ENCODE assay signal across 9 mouse cellular contexts in genomic region chr2:30419112-30419511, GRCm38 (mm10). TPM values are rescaled to one million over a fixed set of nuclear protein-coding genes. Genes with fewer than 3 reads are reported as not detected.
DNase-seq lines count a peak whose midpoint lies in the region; ATAC-seq and TF ChIP-seq lines count a peak whose summit lies in the region.
"Had no signal": no experiment of that assay in that cellular context is flagged by ENCODE, and none has a peak within 500 bp of the region (broad histone marks: within the 10 kb centered on the region; RNA-seq: fewer than 3 reads in every experiment).

No protein-coding gene starts in this region.

- H3K27me3 ChIP-seq in E14TG2a.4 (ENCODE audit: insufficient read depth, low read length) = peaks cover 8% of the 10 kb centered on the region
- H3K27me3 ChIP-seq in hindbrain, embryonic 10.5 days (ENCODE audit: insufficient read depth, poor library complexity, severe bottlenecking) = peaks cover 9% of the 10 kb centered on the region
- H3K27me3 ChIP-seq in liver, embryonic 16.5 days (ENCODE audit: control insufficient read depth, insufficient read depth, low read depth, low read length) = no peaks in the 10 kb centered on the region

- peak overlapping the region; percentile 88 for H3K4me2 ChIP-seq in liver, embryonic 16.5 days (ENCODE audit: low read depth, low read length)

- H3K4me3 ChIP-seq in E14TG2a.4 (replicated peaks; ENCODE audit: low read length) = peak overlapping the region; percentile 53
- peak overlapping the region; percentile 18; the same call in 1 of the 2 replicates for H3K4me3 ChIP-seq in hindbrain, embryonic 10.5 days
- peak overlapping the region; percentile 99 for H3K4me3 ChIP-seq in liver, embryonic 16.5 days (ENCODE audit: low read depth, low read length)

- 28% methylated on average over 10 of the region's 10 CpGs for WGBS in hindbrain, embryonic 10.5 days
- WGBS in liver, embryonic 16.5 days (ENCODE audit: insufficient replicate concordance) = 29% methylated on average over 10 of the region's 10 CpGs

- TF ChIP-seq CTCF in E14TG2a.4 (conservative IDR thresholded peaks at IDR 0.05; ENCODE audit: low read length) = no peak

- peak overlapping the region; percentile 74 for H3K27ac ChIP-seq in hindbrain, embryonic 10.5 days
- peak overlapping the region; percentile 97 for H3K27ac ChIP-seq in liver, embryonic 16.5 days (ENCODE audit: low read length)

- peak; percentile 47 for DNase-seq in cerebellum, adult 9-11 months
- DNase-seq in cerebellum, adult 9-10 months = no peak
- DNase-seq in hindbrain, embryonic 10.5 days (ENCODE audit: low spot score) = peak; percentile 35
- no peak for DNase-seq in adrenal gland, adult 18-20 months (ENCODE audit: low spot score in 2 of 2)
- no peak for DNase-seq in ovary, adult 18-20 months (ENCODE audit: low spot score)
- no peak for DNase-seq in thymus, postnatal 4 days
- DNase-seq: adrenal gland, postnatal 36 days had no signal

- H3K36me3 ChIP-seq in E14TG2a.4 (ENCODE audit: insufficient read depth, low read length) = peaks cover 29% of the 10 kb centered on the region
- peaks cover 13% of the 10 kb centered on the region for H3K36me3 ChIP-seq in hindbrain, embryonic 10.5 days
- H3K36me3 ChIP-seq in liver, embryonic 16.5 days (ENCODE audit: control insufficient read depth, insufficient read depth) = peaks cover 2% of the 10 kb centered on the region; the same call in 1 of the 2 replicates

- no peaks in the 10 kb centered on the region for H3K9me3 ChIP-seq in E14TG2a.4 (ENCODE audit: low read length)
- no peaks in the 10 kb centered on the region for H3K9me3 ChIP-seq in hindbrain, embryonic 10.5 days
- no peaks in the 10 kb centered on the region for H3K9me3 ChIP-seq in liver, embryonic 16.5 days (replicated peaks; ENCODE audit: control insufficient read depth, low read length)

- peaks cover 70% of the 10 kb centered on the region for H3K4me1 ChIP-seq in E14TG2a.4 (replicated peaks; ENCODE audit: low read depth, low read length)
- H3K4me1 ChIP-seq in hindbrain, embryonic 10.5 days (replicated peaks) = peaks cover 50% of the 10 kb centered on the region
- H3K4me1 ChIP-seq in liver, embryonic 16.5 days (ENCODE audit: control insufficient read depth, low read depth, low read length) = peaks cover 35% of the 10 kb centered on the region

- peak overlapping the region; percentile 73 for H3K9ac ChIP-seq in liver, embryonic 16.5 days (ENCODE audit: low read depth, low read length)

- no peak for ATAC-seq in liver, embryonic 16.5 days (ENCODE audit: low read depth)

RNA-seq across cellular contexts. Expression of gene Ptpa, which starts 3.3 kb away (rescaled TPM):
- 149 and 151 TPM in 2 replicates for polyA plus RNA-seq in hindbrain, embryonic 10.5 days (2016; fragmentation: Nextera tagmentation; extraction: Ambion mirVana)
- 121 TPM in 2 replicates for polyA plus RNA-seq in liver, embryonic 16.5 days (2015; fragmentation: Nextera tagmentation; extraction: Ambion mirVana)
- total RNA-seq in adrenal gland, adult 18-20 months (2021) = 100 to 1,000 TPM; 134 to 138 TPM

RNA-seq across cellular contexts. Expression of gene Crat, which starts 3.5 kb away (rescaled TPM):
- 22.4 and 26.7 TPM in 2 replicates for polyA plus RNA-seq in hindbrain, embryonic 10.5 days (2016; fragmentation: Nextera tagmentation; extraction: Ambion mirVana)
- polyA plus RNA-seq in liver, embryonic 16.5 days (2015; fragmentation: Nextera tagmentation; extraction: Ambion mirVana) = 24.2 and 31.3 TPM in 2 replicates
- 100 to 1,000 TPM; 175 to 243 TPM for total RNA-seq in adrenal gland, adult 18-20 months (2021)

RNA-seq across cellular contexts. Expression of gene Dolpp1, which starts 27.1 kb away (rescaled TPM):
- 52.9 and 55.6 TPM in 2 replicates for polyA plus RNA-seq in hindbrain, embryonic 10.5 days (2016; fragmentation: Nextera tagmentation; extraction: Ambion mirVana)
- 14.7 and 16.5 TPM in 2 replicates for polyA plus RNA-seq in liver, embryonic 16.5 days (2015; fragmentation: Nextera tagmentation; extraction: Ambion mirVana)
- total RNA-seq in adrenal gland, adult 18-20 months (2021) = 10 to 100 TPM; 13.2 to 15.2 TPM

RNA-seq across cellular contexts. Expression of gene Ier5l, which starts 54.9 kb away (rescaled TPM):
- 3.1 and 3.3 TPM in 2 replicates for polyA plus RNA-seq in hindbrain, embryonic 10.5 days (2016; fragmentation: Nextera tagmentation; extraction: Ambion mirVana)
- 0.07 TPM in 1 of 2 replicates, not detected in the other for polyA plus RNA-seq in liver, embryonic 16.5 days (2015; fragmentation: Nextera tagmentation; extraction: Ambion mirVana)
- 1 to 10 TPM; 3.1 to 5.1 TPM for total RNA-seq in adrenal gland, adult 18-20 months (2021)

RNA-seq across cellular contexts. Expression of gene Miga2, which starts 55.1 kb away (rescaled TPM):
- 29.7 and 33.6 TPM in 2 replicates for polyA plus RNA-seq in hindbrain, embryonic 10.5 days (2016; fragmentation: Nextera tagmentation; extraction: Ambion mirVana)
- polyA plus RNA-seq in liver, embryonic 16.5 days (2015; fragmentation: Nextera tagmentation; extraction: Ambion mirVana) = 6.5 and 7.2 TPM in 2 replicates
- total RNA-seq in adrenal gland, adult 18-20 months (2021) = 100 to 1,000 TPM in 1 of 2 experiments, 10 to 100 TPM in 1; 83.1 to 102 TPM

Comparison
In these comparisons a context has a peak if more than half of its experiments do, and no peak if none do; other contexts are left out.
1. DNase-seq: peak in cerebellum, adult 9-11 months (single experiment) and hindbrain, embryonic 10.5 days (single experiment); none in cerebellum, adult 9-10 months (single experiment), adrenal gland, adult 18-20 months (0 of 2), ovary, adult 18-20 months (single experiment) and thymus, postnatal 4 days (single experiment).
2. H3K4me3 ChIP-seq: peak in every context shown above with its lines; median percentile 99 in liver, embryonic 16.5 days; 53 in E14TG2a.4; 18 in hindbrain, embryonic 10.5 days.